Mouse (Mus musculus) heart, embryonic 13.5 days (tissue): ENCODE data around the gene Tekt4. TPM values are rescaled to one million over a fixed set of nuclear protein-coding genes. Genes with fewer than 3 reads are reported as not detected.

Experiments used
- ATAC-seq: fragments of 200-750 bp; cut with Nextera tagmentation; 2 replicates; pipeline ENCODE4 v1.8.0; 2017; ENCODE audit warnings: moderate TSS enrichment; ENCODE audit not compliant: insufficient number of reproducible peaks, low FRiP score, low TSS enrichment; ENCODE audit errors: extremely low read depth
- H3K27ac ChIP-seq: fragments of 300-500 bp; sonication (generic); replicated peaks from 2 replicates; pipeline ENCODE4 v1.5.1; 2015; ENCODE audit warnings: moderate library complexity, mild to moderate bottlenecking, inconsistent platforms
- H3K27me3 ChIP-seq: fragments of 300-500 bp; sonication (generic); replicated peaks from 2 replicates; pipeline ENCODE4 v1.6.1; 2015; ENCODE audit warnings: mild to moderate bottlenecking, inconsistent platforms
- H3K36me3 ChIP-seq: fragments of 300-500 bp; sonication (generic); 2 replicates; pipeline ENCODE4 v1.6.1; 2015; ENCODE audit warnings: mild to moderate bottlenecking, inconsistent platforms
- H3K4me1 ChIP-seq: fragments of 300-500 bp; sonication (generic); 2 replicates; pipeline ENCODE4 v1.6.1; 2015; ENCODE audit warnings: inconsistent platforms
- H3K4me2 ChIP-seq: fragments of 300-500 bp; sonication (generic); 2 replicates; pipeline ENCODE4 v1.6.1; 2015; ENCODE audit warnings: inconsistent platforms, mild to moderate bottlenecking, moderate library complexity
- H3K4me3 ChIP-seq: fragments of 300-500 bp; sonication (generic); 2 replicates; pipeline ENCODE4 v1.5.1; 2015; ENCODE audit warnings: moderate library complexity, mild to moderate bottlenecking, inconsistent platforms
- H3K9ac ChIP-seq: fragments of 300-500 bp; sonication (generic); 2 replicates; pipeline ENCODE4 v1.6.1; 2015; ENCODE audit warnings: inconsistent platforms, mild to moderate bottlenecking, moderate library complexity
- H3K9me3 ChIP-seq: fragments of 300-500 bp; sonication (generic); 2 replicates; pipeline ENCODE4 v1.6.1; 2016; ENCODE audit warnings: inconsistent platforms
- WGBS: fragments of 180-500 bp; shearing (Covaris S2); methylation state at CpG from one replicate; pipeline ENCODE4 v1.1.7; 2015; ENCODE audit warnings: mixed read lengths; 5-methylcytosine and 5-hydroxymethylcytosine counted together
- polyA plus RNA-seq: library from polyadenylated mRNA; unstranded; fragments of >200 nt; fragmentation: Nextera tagmentation; extraction: Ambion mirVana; gene quantifications from 2 replicates; pipeline ENCODE4 v1.2.1, GENCODE M21; 2015

Tekt4 gene
- polyA plus RNA-seq, 1 experiment from 2014 or later = 0.23 TPM

DNA sequence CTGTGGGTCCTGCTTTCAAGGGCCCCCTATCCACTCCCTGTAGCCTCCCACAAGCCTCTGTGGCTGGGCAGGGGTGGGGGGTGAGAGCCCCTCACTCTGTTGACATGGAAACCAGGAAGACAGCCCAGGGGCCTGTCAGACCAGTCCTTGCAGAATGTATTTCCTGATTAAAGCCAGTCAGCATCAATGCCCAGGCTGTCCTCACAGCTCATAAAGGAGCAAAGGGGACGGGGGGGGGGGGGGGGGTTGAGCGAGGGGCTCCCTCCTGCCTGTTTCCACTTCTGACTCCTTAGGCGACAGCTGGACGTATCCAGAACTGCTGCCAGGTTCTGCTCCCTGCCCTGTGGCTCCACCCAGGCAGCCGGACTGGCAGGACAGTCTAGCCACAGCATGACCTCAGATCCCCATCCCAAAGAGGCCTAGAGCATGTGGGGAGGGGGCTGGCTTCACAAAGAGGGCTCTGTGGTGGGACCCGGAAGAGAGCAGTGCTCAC, 38.9 kb upstream of the Tekt4 start:
- Histone ChIP-seq H3K4me1 (peaks cover 78% of the 10 kb centered on the region), H3K4me3 (no peak overlapping the region), H3K27ac (peak overlapping the region; percentile 83), H3K9me3 (no peaks in the 10 kb centered on the region), H3K36me3 (no peaks in the 10 kb centered on the region), H3K9ac (peak overlapping the region; percentile 66), H3K4me2 (peak overlapping the region; percentile 27), H3K27me3 (no peaks in the 10 kb centered on the region)
- WGBS = 15% methylated on average over 5 of the region's 6 CpGs
- ATAC-seq = no peak

DNA sequence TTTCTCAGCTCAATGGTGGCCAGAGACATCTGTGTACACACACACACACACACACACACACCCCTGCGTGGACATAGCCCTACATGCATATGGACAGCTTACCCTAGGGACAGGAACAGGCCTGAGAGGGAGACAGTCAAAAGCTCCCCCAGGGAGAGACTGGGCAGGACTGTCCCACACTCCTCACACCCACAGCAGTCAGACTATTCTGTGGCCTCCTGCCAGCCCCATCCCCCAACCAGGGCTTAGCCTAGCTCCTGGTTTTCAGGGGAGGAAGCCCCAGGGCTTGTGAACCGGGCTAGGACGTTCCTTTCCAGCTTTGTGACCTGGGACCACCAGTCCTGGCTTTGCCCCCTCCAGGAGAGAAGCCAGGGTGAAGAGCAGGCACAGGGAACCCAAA, 38.2 kb upstream of the Tekt4 start:
- H3K9ac ChIP-seq = peak overlapping the region; percentile 66
- H3K4me1 ChIP-seq = peaks cover 77% of the 10 kb centered on the region
- ATAC-seq = no peak
- WGBS = 18% methylated on average over 3 of the region's 3 CpGs
- H3K27ac ChIP-seq = peak overlapping the region; percentile 83
- no peak overlapping the region for H3K4me3 ChIP-seq
- no peaks in the 10 kb centered on the region for H3K27me3 ChIP-seq
- H3K36me3 ChIP-seq = no peaks in the 10 kb centered on the region; the same call in 1 of the 2 replicates
- no peaks in the 10 kb centered on the region for H3K9me3 ChIP-seq
- peak overlapping the region; percentile 27 for H3K4me2 ChIP-seq

DNA sequence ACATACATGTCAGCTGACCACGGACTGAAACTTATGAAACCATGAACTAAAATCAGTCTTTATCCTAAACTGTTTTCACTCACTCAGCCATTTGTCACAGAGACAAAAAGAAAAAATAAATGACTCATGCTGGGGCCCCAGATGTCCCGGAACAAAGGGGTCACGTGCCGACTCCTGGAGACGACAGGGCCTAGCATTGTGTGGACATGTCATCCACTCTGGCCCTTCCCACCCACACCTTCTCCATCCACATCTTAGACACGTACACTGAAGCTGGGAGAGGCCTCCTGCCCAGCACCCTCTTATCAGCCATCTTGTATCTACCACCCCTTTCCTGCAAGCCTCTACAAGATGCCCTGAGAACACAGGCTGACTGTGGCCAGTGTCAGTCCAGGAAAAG, 36.4 kb upstream of the Tekt4 start:
- H3K36me3 ChIP-seq = peaks cover 15% of the 10 kb centered on the region
- H3K9me3 ChIP-seq = no peaks in the 10 kb centered on the region
- H3K4me3 ChIP-seq = no peak overlapping the region
- no peak for ATAC-seq
- 51% methylated on average over 6 of the region's 6 CpGs for WGBS
- H3K4me2 ChIP-seq = no peak overlapping the region
- H3K9ac ChIP-seq = no peak overlapping the region
- H3K4me1 ChIP-seq = peaks cover 88% of the 10 kb centered on the region
- no peak overlapping the region for H3K27ac ChIP-seq
- no peaks in the 10 kb centered on the region for H3K27me3 ChIP-seq

DNA sequence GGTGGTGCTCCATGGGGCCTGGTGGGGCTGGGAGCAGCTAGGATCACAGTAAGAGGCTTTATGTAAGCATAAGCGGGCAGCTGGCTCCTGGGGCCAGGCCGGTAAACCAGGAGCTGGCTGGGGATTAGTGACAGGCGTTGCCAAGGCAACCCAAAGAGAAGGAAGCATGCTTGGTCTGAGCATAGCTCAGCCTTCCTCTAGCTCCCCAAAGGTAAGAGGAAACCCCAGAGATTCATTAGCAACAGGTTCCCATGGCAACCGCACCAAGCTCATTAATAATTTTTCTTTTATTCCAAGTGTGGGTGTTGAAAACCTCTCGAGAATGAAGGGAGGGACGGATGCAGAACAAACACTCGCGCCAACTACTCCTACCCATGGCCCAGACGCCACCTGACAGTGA, 35.5 kb upstream of the Tekt4 start:
- no peak overlapping the region for H3K4me3 ChIP-seq
- WGBS = 47% methylated on average over 9 of the region's 9 CpGs
- peaks cover 21% of the 10 kb centered on the region for H3K36me3 ChIP-seq
- H3K9me3 ChIP-seq = no peaks in the 10 kb centered on the region
- H3K9ac ChIP-seq = no peak overlapping the region
- no peak overlapping the region for H3K27ac ChIP-seq
- ATAC-seq = no peak
- H3K4me1 ChIP-seq = peaks cover 92% of the 10 kb centered on the region
- H3K27me3 ChIP-seq = no peaks in the 10 kb centered on the region
- H3K4me2 ChIP-seq = no peak overlapping the region

DNA sequence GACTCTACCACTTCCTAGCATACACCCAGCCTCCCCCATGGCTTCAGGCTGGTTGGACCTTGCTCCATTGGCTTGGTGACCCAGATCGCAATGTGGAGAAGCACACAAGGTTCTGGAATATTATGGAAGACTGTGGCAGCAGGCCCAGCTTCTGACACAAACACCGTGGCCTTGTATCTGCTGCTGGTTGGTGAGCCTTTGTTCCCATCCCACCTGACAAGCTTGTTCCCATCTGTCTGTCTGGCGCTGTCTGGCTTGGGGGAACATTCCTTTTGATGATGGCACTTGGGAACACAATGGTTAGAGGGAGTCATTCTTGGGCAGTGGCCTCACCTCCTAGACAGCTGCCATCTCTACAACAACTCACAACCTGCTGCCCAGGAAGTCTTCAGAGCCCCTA, 33.4 kb upstream of the Tekt4 start:
- Histone ChIP-seq H3K27ac (no peak overlapping the region), H3K27me3 (no peaks in the 10 kb centered on the region), H3K4me2 (no peak overlapping the region), H3K36me3 (peaks cover 21% of the 10 kb centered on the region), H3K4me3 (no peak overlapping the region), H3K4me1 (peaks cover 91% of the 10 kb centered on the region), H3K9ac (no peak overlapping the region), H3K9me3 (no peaks in the 10 kb centered on the region)
- 88% methylated on average over 3 of the region's 3 CpGs for WGBS
- ATAC-seq = no peak

DNA sequence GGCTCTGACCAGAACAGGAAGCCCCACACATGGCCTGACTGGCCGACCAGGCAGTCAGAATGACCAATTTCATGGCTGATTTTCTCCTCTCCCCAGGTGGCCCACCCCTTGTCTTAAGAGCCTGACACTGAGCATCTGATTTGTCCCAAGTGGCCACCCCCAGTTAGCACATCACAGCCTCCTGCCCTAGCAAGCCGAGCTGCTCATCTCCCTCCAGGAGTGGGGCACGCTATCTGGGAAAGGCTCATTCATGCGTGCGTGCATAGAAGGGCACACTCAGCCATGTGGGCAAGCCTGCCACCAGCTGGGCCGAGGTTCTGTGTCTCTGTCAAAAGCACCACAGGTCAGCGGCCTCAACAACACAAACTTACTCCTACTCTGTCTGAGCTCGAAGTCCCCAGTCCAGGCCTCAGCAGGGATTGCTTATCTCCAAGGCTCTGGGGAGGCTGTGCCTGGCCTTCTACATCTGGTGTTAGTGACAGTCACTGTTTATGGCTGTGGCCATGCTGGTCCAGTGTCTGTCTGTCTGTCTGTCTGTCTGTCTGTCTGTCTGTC, 29.8 kb upstream of the Tekt4 start:
- peaks cover 94% of the 10 kb centered on the region for H3K4me1 ChIP-seq
- H3K27ac ChIP-seq = peak overlapping the region; percentile 39
- peaks cover 30% of the 10 kb centered on the region for H3K36me3 ChIP-seq
- H3K9me3 ChIP-seq = no peaks in the 10 kb centered on the region
- 29% methylated on average over 8 of the region's 8 CpGs for WGBS
- ATAC-seq = no peak
- H3K27me3 ChIP-seq = 0 out of 2 replicates have a peak, but pooled peaks cover 7% of the 10 kb centered on the region
- H3K4me2 ChIP-seq = no peak overlapping the region
- peak overlapping the region; percentile 51 for H3K9ac ChIP-seq
- H3K4me3 ChIP-seq = no peak overlapping the region

DNA sequence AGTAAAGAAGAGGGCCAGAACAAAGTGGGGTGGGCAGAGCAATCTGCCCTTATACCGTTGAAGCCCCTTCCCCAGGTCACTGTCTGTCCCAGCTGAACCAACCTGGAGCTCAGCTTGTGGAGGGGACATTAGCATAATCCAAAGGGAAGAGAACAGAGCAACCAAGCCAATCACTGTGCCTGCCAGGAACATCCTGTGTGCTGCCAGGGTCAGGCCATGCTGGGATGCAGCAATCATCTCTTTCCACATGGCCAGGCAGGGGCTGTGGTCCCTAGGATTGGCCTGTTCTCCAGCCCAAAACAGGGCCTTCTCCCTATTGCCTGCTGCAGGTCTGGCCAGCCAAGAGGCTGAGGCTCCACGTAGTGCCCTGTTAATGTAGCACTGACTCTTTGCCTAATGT, 28.4 kb upstream of the Tekt4 start:
- no peak for ATAC-seq
- Histone ChIP-seq H3K36me3 (peaks cover 30% of the 10 kb centered on the region), H3K4me3 (no peak overlapping the region), H3K9ac (no peak overlapping the region), H3K4me1 (peaks cover 95% of the 10 kb centered on the region), H3K27me3 (peaks cover 14% of the 10 kb centered on the region), H3K4me2 (no peak overlapping the region), H3K9me3 (no peaks in the 10 kb centered on the region), H3K27ac (no peak overlapping the region)
- 66% methylated on average over 2 of the region's 2 CpGs for WGBS

DNA sequence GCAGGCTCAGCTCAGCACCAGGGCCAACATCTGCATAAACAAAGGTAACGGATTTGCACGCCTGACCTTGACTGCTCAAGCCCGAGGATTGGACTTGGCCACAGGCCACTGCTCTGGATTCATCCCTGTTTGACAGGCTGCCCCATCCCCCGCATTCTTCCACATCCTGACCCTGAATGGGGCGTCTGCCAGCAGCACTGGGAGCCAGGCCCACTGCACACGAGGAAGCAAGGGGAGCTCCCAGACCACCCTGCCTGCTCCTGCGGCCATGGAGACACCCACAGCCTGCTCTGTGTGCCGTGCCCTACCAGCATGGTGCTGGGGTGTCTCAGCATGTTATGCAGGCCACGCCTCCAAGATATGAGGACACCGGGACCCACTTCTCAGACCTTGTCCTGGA, 27.0 kb upstream of the Tekt4 start:
- H3K9ac ChIP-seq = peak overlapping the region; percentile 55

DNA sequence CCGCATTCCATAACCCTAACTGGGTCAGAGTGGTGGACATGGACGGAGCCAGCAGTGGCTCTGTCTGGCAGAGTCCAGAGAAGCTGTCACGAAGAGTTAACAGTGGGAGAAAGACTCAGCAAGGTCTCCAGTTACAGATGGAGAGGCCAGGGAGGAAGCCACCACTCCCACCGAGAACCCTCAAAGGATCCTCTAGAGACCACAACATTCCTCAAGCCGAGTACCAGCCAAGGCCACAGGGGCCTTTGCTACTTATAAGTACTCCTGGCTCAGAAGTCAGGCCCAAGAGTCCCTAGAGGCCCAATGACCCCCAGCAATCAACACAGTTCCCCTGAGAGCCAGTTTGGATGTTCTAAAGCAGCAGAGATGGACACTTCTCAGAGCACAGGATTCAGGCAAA, 25.2 kb upstream of the Tekt4 start:
- Histone ChIP-seq H3K4me1 (peaks cover 89% of the 10 kb centered on the region), H3K27me3 (peaks cover 36% of the 10 kb centered on the region), H3K4me3 (no peak overlapping the region), H3K4me2 (peak overlapping the region; percentile 89), H3K36me3 (peaks cover 10% of the 10 kb centered on the region), H3K9me3 (no peaks in the 10 kb centered on the region), H3K27ac (peak overlapping the region; percentile 81), H3K9ac (peak overlapping the region; percentile 97)
- 40% methylated on average over 5 of the region's 5 CpGs for WGBS
- ATAC-seq = no peak

More for the DNA sequence above, 27.0 kb upstream of the Tekt4 start:
- Histone ChIP-seq H3K27ac (peak overlapping the region; percentile 81), H3K4me1 (peaks cover 97% of the 10 kb centered on the region), H3K9me3 (no peaks in the 10 kb centered on the region), H3K4me3 (no peak overlapping the region), H3K4me2 (peak overlapping the region; percentile 1; the same call in 1 of the 2 replicates), H3K36me3 (peaks cover 19% of the 10 kb centered on the region), H3K27me3 (peaks cover 28% of the 10 kb centered on the region)
- ATAC-seq = no peak
- WGBS = 15% methylated on average over 10 of the region's 10 CpGs

DNA sequence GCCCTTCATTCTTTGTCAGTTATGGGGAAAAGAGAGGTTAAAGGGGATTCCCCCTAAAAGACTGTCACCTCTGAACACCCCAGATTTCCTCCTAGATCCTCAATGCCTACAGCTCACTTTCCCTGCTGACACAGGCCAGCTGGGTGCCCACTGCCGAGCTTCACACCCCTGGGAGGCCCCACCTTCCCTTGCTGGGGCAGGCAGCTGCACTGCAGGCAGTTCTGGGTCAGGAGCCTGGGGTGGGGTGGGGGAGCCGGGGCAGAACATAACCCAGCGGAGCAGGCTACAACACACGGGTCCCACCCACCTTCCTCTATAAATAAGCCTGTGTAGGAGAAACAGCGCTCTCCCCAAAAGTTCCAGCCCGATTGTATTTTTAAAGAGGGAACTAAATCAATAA, 24.5 kb upstream of the Tekt4 start:
- peaks cover 89% of the 10 kb centered on the region for H3K4me1 ChIP-seq
- ATAC-seq = no peak
- peak overlapping the region; percentile 81 for H3K27ac ChIP-seq
- WGBS = 20% methylated on average over 6 of the region's 6 CpGs
- no peaks in the 10 kb centered on the region for H3K9me3 ChIP-seq
- H3K36me3 ChIP-seq = peaks cover 10% of the 10 kb centered on the region
- peak overlapping the region; percentile 97 for H3K9ac ChIP-seq
- H3K4me3 ChIP-seq = peak overlapping the region; percentile 87; the same call in 1 of the 2 replicates
- H3K4me2 ChIP-seq = peak overlapping the region; percentile 89
- peaks cover 36% of the 10 kb centered on the region for H3K27me3 ChIP-seq

DNA sequence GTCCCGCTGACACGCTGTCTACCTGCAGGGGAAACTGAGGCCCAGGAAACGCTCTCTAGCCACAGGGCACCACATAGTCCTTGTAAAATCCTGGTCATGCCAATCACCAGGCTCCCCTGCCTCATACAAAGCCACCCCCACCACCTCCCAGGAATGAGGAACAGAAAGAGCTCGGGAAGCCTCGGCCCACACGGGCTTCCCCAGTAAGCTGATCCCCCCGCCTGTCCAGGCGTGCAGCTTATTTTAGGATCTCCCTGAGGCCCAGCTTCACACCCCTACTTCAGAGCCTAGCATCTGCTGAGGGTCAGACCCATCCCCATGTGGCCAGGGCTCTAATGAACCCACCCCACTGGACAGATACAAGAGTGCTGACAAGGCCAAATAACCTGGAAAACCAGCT, 23.9 kb upstream of the Tekt4 start:
- ATAC-seq = no peak
- Histone ChIP-seq H3K9ac (peak overlapping the region; percentile 97), H3K4me2 (peak overlapping the region; percentile 89), H3K4me3 (peak overlapping the region; percentile 87), H3K9me3 (no peaks in the 10 kb centered on the region), H3K27ac (peak overlapping the region; percentile 81), H3K36me3 (peaks cover 10% of the 10 kb centered on the region), H3K27me3 (peaks cover 39% of the 10 kb centered on the region), H3K4me1 (peaks cover 88% of the 10 kb centered on the region)
- 24% methylated on average over 8 of the region's 8 CpGs for WGBS
